Mouse (Mus musculus) gastrocnemius, postnatal 10 days (tissue): ENCODE measurements around the gene Elf4. TPM values are rescaled to one million over a fixed set of nuclear protein-coding genes. Genes with fewer than 3 reads are reported as not detected.
A peak's percentile ranks its signal among the peaks of the same experiment; 100 is the strongest.
"Not testable (repeated sequence)": the region's sequence is repeated elsewhere in the genome, so short reads cannot be mapped to it uniquely, and the experiment has no call there.

Source experiments
- DNase-seq: peaks from one replicate; pipeline ENCODE4 v3.0.0; 2021; ENCODE audit warnings: mixed read lengths
- total RNA-seq, 2 experiments: library from RNA; stranded (reverse); gene quantifications; 2 replicates each; pipeline ENCODE4 v1.2.3; 2021

Gene Elf4
- total RNA-seq, 2 experiments from 2014 or later: 6.1 to 11.3 TPM

- no peak for DNase-seq
Measured at GRCm38 (mm10) chrX:48439036-48439435, 23.9 kb downstream of the Elf4 start.

- not testable (repeated sequence) for DNase-seq
Measured at GRCm38 (mm10) chrX:48436082-48436481, 26.9 kb downstream of the Elf4 start.

GRCm38 (mm10) chrX:48435477-48435900, 27.4 kb downstream of the Elf4 start:
- peak; percentile 20 for DNase-seq

- no peak for DNase-seq
Measured at GRCm38 (mm10) chrX:48434251-48434650, 28.7 kb downstream of the Elf4 start.

GRCm38 (mm10) chrX:48433527-48433899, 29.4 kb downstream of the Elf4 start:
- no peak for DNase-seq

GRCm38 (mm10) chrX:48432599-48433526, 30.1 kb downstream of the Elf4 start:
- DNase-seq: no peak

- no peak for DNase-seq
Measured at GRCm38 (mm10) chrX:48429538-48429937, 33.4 kb downstream of the Elf4 start.

GRCm38 (mm10) chrX:48429100-48429499, 33.8 kb downstream of the Elf4 start:
- DNase-seq: no peak

- DNase-seq: no peak
Measured at GRCm38 (mm10) chrX:48428642-48429041, 34.3 kb downstream of the Elf4 start.

GRCm38 (mm10) chrX:48428241-48428640, 34.7 kb downstream of the Elf4 start:
- no peak for DNase-seq

- no peak for DNase-seq
Measured at GRCm38 (mm10) chrX:48425280-48425679, 37.7 kb downstream of the Elf4 start.

- no peak for DNase-seq
Measured at GRCm38 (mm10) chrX:48424583-48424982, 38.3 kb downstream of the Elf4 start.

- DNase-seq: no peak
Measured at GRCm38 (mm10) chrX:48423671-48424070, 39.3 kb downstream of the Elf4 start.

- peak; percentile 67 for DNase-seq
Measured at GRCm38 (mm10) chrX:48422986-48423385, 39.9 kb downstream of the Elf4 start.

- no peak for DNase-seq
Measured at GRCm38 (mm10) chrX:48418417-48418816, 44.5 kb downstream of the Elf4 start.

- DNase-seq: no peak
Measured at GRCm38 (mm10) chrX:48414291-48414690, 48.6 kb downstream of the Elf4 start.

GRCm38 (mm10) chrX:48412629-48413028, 50.3 kb downstream of the Elf4 start:
- no peak for DNase-seq

GRCm38 (mm10) chrX:48410388-48410776, 52.5 kb downstream of the Elf4 start:
- DNase-seq: no peak

- peak; percentile 91 for DNase-seq
Measured at GRCm38 (mm10) chrX:48409611-48410387, 53.1 kb downstream of the Elf4 start.

GRCm38 (mm10) chrX:48405141-48405540, 57.8 kb downstream of the Elf4 start:
- no peak for DNase-seq

GRCm38 (mm10) chrX:48399994-48400393, 62.9 kb downstream of the Elf4 start:
- no peak for DNase-seq

GRCm38 (mm10) chrX:48389380-48389779, 73.6 kb downstream of the Elf4 start:
- DNase-seq: no peak

GRCm38 (mm10) chrX:48385927-48386326, 77.0 kb downstream of the Elf4 start:
- DNase-seq: no peak
